Mouse (Mus musculus): Measurements from ENCODE around the gene Rbbp6. TPM values are rescaled to one million over a fixed set of nuclear protein-coding genes. Genes with fewer than 3 reads are reported as not detected.

Rbbp6 gene
- 27.4 and 28.9 TPM in 2 replicates for polyA plus RNA-seq (2015; fragmentation: Nextera tagmentation; extraction: Ambion mirVana)

DNA sequence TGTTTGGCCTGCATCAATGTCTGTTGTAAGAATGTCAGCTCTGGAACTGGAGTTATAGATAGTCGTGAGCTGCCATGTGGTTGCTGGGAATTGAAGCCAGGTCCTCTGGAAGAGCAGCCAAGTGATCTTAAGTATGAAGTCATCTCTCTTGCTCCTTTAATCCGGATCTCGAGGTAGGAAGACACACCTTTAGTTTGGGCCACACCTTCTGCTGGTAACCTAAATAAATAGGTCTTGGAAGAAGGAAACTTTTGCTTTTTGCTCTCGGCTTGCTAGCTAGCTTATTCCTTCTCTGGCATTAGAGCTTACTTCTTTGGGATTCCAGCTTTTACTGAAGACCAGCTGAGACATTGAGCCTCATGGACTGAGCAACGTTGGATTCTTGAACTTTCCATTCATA is at the start of gene Rbbp6:
TSS of gene Rbbp6 (plus strand) at position 301 of the 400 bp plus-strand sequence.
- ATAC-seq (ENCODE audit: borderline replicate concordance, extremely low read depth, low FRiP score, low TSS enrichment) = no peak
- Histone ChIP-seq H3K27ac (no peak within 1 kb of the TSS), H3K36me3 (no peaks in the 10 kb centered on the region), H3K9me3 (no peaks in the 10 kb centered on the region), H3K4me2 (no peak within 1 kb of the TSS), H3K9ac (no peak within 1 kb of the TSS), H3K4me1 (no peaks in the 10 kb centered on the region), H3K4me3 (no peak within 1 kb of the TSS), H3K27me3 (no peaks in the 10 kb centered on the region)
- WGBS = 71% methylated on average over 5 of the region's 5 CpGs

DNA sequence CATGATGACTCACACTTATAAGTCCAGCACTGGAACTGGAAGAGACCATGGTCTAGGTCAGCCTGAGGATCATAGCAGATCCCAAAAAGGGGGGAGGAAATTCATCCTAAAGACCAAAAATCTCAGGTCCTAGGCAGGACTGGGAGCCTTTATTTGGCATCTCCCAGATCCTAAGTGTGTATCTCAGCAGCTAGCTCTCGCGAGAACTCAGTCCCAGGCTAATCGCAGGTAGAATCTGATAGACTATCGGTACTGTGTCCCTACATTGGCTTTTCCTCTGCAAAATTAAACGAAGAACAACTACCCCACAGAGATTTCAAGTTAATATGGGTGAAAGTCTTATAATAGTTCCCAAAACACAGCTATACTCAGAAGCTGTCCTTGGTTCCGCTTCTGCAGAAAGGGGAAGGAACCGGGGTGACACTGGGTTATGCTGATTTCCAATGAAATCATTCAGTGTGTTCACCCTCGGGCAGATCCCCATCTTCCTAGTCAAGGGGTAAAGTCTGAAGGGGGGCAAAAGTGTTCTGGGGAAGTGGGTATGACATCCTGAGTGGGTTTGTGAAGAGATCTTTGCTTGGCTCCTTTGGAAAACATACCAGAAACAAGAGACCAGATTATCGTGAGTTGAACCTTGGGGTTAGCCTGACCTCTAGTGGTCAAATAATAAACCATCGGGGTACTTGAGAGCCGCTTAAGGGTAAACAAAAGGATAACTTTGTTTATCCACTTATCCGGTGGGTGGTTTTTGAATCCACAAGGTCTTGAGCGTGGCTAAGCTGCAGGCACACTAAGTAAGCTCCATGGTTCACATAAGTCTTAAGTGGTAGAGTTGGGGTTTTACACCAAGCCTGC is 45.5 kb upstream of the Rbbp6 start:
- H3K27ac ChIP-seq = no peak overlapping the region

DNA sequence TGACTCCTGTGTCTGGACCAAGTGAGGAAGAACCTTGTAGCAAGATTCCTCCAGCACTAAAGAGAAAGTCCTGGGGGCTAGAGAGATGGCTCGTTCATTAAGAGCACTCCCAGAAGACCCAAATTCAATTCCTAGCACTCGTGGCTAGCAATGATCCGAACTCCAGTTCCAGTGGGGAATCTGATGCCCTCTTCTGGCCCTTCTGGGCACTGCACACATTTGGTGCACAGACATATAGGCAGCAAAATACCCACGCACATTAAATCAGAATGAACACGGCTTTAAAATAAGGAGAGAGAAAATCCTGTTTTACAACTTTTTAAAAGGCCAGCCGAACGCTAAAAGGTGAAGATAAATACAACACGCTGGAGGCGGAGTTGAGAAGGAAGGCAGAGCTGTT is 43.9 kb upstream of the Rbbp6 start:
- Histone ChIP-seq H3K27me3 (no peaks in the 10 kb centered on the region), H3K9me3 (no peaks in the 10 kb centered on the region), H3K4me1 (0 out of 2 replicates have a peak, but pooled peaks cover 5% of the 10 kb centered on the region), H3K36me3 (no peaks in the 10 kb centered on the region), H3K4me3 (no peak overlapping the region), H3K9ac (no peak overlapping the region), H3K4me2 (no peak overlapping the region), H3K27ac (no peak overlapping the region)
- no peak for ATAC-seq (ENCODE audit: borderline replicate concordance, extremely low read depth, low FRiP score, low TSS enrichment)
- WGBS = 70% methylated on average over 9 of the region's 9 CpGs

More for the DNA sequence above, 45.5 kb upstream of the Rbbp6 start:
- no peaks in the 10 kb centered on the region for H3K27me3 ChIP-seq
- no peak overlapping the region for H3K9ac ChIP-seq
- no peak overlapping the region for H3K4me2 ChIP-seq
- H3K4me1 ChIP-seq = 0 out of 2 replicates have a peak, but pooled peaks cover 5% of the 10 kb centered on the region
- H3K4me3 ChIP-seq = no peak overlapping the region
- no peaks in the 10 kb centered on the region for H3K9me3 ChIP-seq
- H3K36me3 ChIP-seq = no peaks in the 10 kb centered on the region
- peak; percentile 42; the same call in 1 of the 2 replicates for ATAC-seq (ENCODE audit: borderline replicate concordance, extremely low read depth, low FRiP score, low TSS enrichment)
- 40% methylated on average over 13 of the region's 13 CpGs for WGBS

DNA sequence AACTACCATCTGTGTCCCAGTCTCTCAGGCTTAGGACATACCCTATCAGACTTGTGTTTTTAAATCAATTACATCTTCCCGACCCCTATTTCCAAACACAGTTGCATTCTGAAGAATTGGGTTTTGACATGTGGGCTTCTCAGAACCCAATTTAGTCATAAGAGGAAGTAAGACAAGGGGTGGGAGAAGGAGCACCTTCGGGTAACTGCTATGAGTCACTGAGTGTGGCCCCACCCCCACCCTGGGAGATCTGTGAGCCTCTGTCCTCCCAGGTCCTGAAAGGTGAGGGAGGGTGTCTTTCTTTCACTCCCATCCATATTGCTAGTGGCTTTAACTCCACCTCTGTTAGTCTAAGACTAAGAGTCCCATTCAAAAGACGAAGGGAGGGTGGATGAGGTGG is 41.2 kb upstream of the Rbbp6 start:
- Histone ChIP-seq H3K4me3 (no peak overlapping the region), H3K4me2 (no peak overlapping the region), H3K9me3 (no peaks in the 10 kb centered on the region), H3K27me3 (no peaks in the 10 kb centered on the region), H3K9ac (no peak overlapping the region), H3K36me3 (no peaks in the 10 kb centered on the region), H3K4me1 (0 out of 2 replicates have a peak, but pooled peaks cover 5% of the 10 kb centered on the region), H3K27ac (no peak overlapping the region)
- no peak for ATAC-seq (ENCODE audit: borderline replicate concordance, extremely low read depth, low FRiP score, low TSS enrichment)
- 51% methylated on average over 3 of the region's 3 CpGs for WGBS

DNA sequence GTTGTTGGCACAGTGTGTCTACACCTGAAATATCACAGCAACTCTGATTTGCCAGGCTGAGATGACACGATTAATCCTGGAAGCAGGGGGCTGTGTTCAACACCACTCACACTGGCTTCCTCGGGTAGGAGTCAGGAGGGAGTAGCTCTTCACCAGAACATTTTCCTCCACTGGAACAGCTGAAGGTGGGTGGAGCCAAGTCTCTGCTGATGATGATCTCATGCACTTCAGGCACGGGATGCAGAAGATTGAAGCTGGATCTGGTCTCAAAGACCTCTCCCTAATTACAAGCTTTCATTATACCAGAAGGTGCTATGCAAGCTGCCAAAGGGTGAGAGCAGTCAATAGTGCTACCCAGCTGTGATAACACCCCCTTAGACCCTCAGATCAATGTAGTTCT is 35.0 kb upstream of the Rbbp6 start:
- Histone ChIP-seq H3K27me3 (no peaks in the 10 kb centered on the region), H3K4me2 (no peak overlapping the region), H3K4me3 (no peak overlapping the region), H3K36me3 (no peaks in the 10 kb centered on the region), H3K9me3 (no peaks in the 10 kb centered on the region), H3K9ac (no peak overlapping the region), H3K27ac (no peak overlapping the region), H3K4me1 (no peaks in the 10 kb centered on the region)
- WGBS = 21% methylated on average over 3 of the region's 3 CpGs
- ATAC-seq (ENCODE audit: borderline replicate concordance, extremely low read depth, low FRiP score, low TSS enrichment) = no peak

DNA sequence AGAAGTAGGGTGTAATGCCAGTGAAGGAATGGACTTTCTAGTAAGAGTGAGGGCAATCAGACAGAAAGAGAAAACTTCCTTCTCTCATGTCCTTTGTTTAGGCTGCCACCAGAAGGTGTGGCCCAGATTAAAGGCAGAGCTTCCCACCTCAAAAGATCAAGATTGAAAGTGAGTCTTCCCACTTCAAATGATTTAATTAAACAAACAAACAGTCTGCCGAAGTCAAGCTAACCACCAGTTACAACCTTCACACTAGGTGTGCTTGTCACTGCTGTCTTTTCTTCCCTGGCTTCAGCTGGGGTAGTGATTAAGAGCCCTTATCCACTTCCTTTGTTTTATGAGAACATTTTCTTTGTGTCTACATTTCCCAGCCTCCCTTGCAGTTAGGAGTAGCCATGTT is 33.3 kb upstream of the Rbbp6 start:
- WGBS = 5% methylated on average over 1 of the region's 1 CpGs
- Histone ChIP-seq H3K36me3 (no peaks in the 10 kb centered on the region), H3K4me3 (no peak overlapping the region), H3K9me3 (no peaks in the 10 kb centered on the region), H3K27me3 (no peaks in the 10 kb centered on the region), H3K4me1 (no peaks in the 10 kb centered on the region), H3K4me2 (no peak overlapping the region), H3K27ac (no peak overlapping the region), H3K9ac (no peak overlapping the region)
- no peak for ATAC-seq (ENCODE audit: borderline replicate concordance, extremely low read depth, low FRiP score, low TSS enrichment)

DNA sequence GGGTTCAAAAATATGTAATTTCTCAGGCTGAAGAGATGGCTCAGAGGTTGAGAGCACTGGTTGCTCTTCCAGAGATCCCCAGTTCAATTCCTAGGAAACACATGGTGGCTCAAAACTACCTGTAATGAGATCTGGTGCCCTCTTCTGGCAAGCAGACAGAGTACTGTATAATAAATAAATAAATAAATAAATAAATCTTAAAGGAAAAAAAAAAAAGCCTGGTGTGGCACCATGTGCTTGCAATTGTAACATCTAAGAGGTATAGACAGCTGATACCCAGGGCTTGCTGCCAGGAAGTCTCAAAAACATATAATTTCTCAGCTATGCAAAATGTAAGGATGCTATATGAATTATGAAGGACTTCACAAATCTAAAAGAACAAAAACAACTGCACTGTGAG is 28.9 kb upstream of the Rbbp6 start:
- Histone ChIP-seq H3K9ac (no peak overlapping the region), H3K36me3 (no peaks in the 10 kb centered on the region), H3K4me3 (no peak overlapping the region), H3K4me1 (no peaks in the 10 kb centered on the region), H3K4me2 (no peak overlapping the region), H3K9me3 (no peaks in the 10 kb centered on the region), H3K27me3 (no peaks in the 10 kb centered on the region), H3K27ac (no peak overlapping the region)
- ATAC-seq (ENCODE audit: borderline replicate concordance, extremely low read depth, low FRiP score, low TSS enrichment) = no peak

DNA sequence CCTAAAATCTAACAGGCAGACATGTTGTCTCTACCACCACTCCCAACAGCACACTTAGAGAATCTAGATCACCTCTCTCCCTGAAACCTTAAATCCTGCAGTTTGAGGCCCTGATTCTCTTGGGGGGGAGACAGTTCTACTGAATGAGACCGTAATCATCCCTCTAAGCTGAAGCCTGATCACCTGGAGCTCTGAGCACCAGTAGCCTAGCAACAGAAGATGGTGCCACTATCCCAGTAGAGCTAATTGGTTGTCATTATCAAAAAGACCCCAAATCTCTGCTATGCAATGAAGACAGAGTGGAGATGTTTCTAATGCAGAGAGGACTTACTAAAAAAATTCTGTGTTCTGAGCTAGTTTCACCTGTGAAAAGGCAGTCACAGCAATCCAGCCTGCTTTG is 27.3 kb upstream of the Rbbp6 start:
- Histone ChIP-seq H3K9ac (no peak overlapping the region), H3K36me3 (no peaks in the 10 kb centered on the region), H3K27ac (no peak overlapping the region), H3K9me3 (no peaks in the 10 kb centered on the region), H3K4me2 (no peak overlapping the region), H3K27me3 (no peaks in the 10 kb centered on the region), H3K4me1 (no peaks in the 10 kb centered on the region), H3K4me3 (no peak overlapping the region)
- 70% methylated on average over 1 of the region's 1 CpGs for WGBS
- no peak for ATAC-seq (ENCODE audit: borderline replicate concordance, extremely low read depth, low FRiP score, low TSS enrichment)

DNA sequence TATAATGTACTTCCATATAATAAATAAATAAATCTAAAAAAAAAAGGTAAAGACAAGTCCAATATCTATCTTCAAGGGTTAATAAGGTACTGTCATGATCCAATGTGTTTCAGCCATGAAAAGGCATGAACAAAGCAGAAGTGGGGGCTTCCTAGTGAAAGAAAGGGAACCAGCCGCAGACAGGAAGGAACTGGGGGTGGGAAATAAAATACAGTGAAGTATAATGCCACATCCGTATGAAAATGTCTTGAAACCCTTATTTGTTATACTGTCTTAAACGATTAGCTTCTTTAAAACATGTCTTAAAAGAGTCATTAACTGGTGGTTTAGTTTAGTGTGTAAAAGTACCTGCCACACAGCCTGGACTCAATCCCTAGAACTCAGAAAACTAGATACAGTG is 26.3 kb upstream of the Rbbp6 start:
- no peak overlapping the region for H3K27ac ChIP-seq
- H3K27me3 ChIP-seq = no peaks in the 10 kb centered on the region
- H3K4me2 ChIP-seq = no peak overlapping the region
- H3K9ac ChIP-seq = no peak overlapping the region
- no peaks in the 10 kb centered on the region for H3K9me3 ChIP-seq
- 66% methylated on average over 3 of the region's 3 CpGs for WGBS
- H3K36me3 ChIP-seq = no peaks in the 10 kb centered on the region
- ATAC-seq (ENCODE audit: borderline replicate concordance, extremely low read depth, low FRiP score, low TSS enrichment) = no peak
- H3K4me3 ChIP-seq = no peak overlapping the region
- no peaks in the 10 kb centered on the region for H3K4me1 ChIP-seq

DNA sequence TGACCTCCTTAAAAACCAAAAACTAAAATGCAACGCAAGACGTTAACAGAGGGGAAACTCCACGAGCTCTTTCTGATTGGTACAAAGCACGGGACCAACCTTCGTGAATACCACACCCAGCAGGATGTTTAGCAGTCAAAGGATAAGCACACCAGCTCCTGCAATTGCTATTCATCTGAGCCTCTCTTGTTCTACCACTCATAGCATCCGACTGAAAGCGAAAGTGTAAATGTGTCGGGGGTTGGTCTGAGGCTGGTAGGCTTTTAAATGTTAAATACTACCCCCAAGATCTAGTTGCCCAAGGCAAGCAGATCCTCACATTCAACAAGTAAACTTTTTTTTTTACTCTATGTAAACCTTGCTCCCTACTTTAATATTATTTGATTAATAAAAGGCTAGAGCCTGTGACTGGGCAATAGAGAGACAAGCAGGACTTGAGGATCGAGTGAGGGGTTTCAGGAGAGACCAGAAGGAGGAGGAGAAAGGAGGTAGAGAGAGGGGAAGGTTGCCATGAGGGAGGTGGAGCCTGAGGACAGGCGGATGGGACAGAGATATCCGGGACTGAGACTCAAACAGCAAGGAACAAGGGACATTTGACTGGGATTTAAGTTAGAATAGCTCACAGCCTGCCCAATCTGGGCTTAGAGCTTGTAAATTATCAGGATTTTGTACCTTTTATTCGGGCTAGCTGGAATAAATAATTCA is 25.0 kb upstream of the Rbbp6 start:
- H3K9me3 ChIP-seq = no peaks in the 10 kb centered on the region
- H3K36me3 ChIP-seq = no peaks in the 10 kb centered on the region
- H3K4me1 ChIP-seq = no peaks in the 10 kb centered on the region
- H3K27me3 ChIP-seq = no peaks in the 10 kb centered on the region
- peak overlapping the region; percentile 18 for H3K4me3 ChIP-seq
- peak overlapping the region; percentile 45 for H3K4me2 ChIP-seq
- ATAC-seq (ENCODE audit: borderline replicate concordance, extremely low read depth, low FRiP score, low TSS enrichment) = no peak
- 15% methylated on average over 12 of the region's 12 CpGs for WGBS
- no peak overlapping the region for H3K9ac ChIP-seq
- H3K27ac ChIP-seq = no peak overlapping the region

DNA sequence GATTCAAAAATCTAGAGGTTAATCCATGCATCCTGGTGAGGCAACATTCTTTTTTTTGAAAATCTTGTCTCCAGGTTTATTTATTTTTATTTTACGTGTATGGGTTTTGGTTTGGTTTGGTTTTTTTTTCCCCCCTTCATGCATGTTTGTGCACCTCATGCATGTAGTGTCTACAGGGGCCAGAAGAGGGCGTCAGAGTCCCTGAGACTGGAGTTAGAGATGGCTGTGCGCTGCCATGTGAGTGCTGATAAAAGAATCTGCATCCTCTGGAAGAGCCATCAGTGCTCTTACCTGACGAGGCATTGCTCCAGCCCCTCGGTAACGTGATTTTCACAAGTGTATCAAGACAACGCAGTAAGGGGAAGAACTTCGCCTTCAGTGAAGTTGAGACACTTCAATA is 23.4 kb upstream of the Rbbp6 start:
- no peak for ATAC-seq (ENCODE audit: borderline replicate concordance, extremely low read depth, low FRiP score, low TSS enrichment)
- no peaks in the 10 kb centered on the region for H3K36me3 ChIP-seq
- WGBS = 86% methylated on average over 8 of the region's 8 CpGs

DNA sequence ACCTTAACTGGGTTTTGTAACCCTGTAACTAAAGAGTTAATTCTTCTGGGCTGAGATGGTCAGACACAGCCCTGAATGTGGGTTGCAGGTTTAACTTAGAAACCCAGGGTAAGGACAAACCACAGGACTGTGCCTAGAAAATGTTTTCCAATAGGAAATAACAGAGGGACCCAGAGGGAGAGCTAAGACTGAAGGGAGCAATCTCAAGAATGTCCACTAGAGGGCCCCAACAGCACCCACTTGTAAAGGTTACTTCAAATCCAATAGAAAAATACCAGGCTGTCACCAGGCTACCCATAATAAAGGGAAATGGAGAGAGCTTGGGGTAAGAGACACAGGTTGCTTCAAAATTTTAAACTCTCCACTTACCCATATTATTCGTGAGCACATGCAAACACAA is 20.3 kb upstream of the Rbbp6 start:
- Histone ChIP-seq H3K27me3 (no peaks in the 10 kb centered on the region), H3K27ac (no peak overlapping the region), H3K4me1 (no peaks in the 10 kb centered on the region), H3K4me3 (no peak overlapping the region), H3K36me3 (no peaks in the 10 kb centered on the region), H3K4me2 (no peak overlapping the region), H3K9me3 (no peaks in the 10 kb centered on the region), H3K9ac (no peak overlapping the region)
- peak; percentile 64; the same call in 1 of the 2 replicates for ATAC-seq (ENCODE audit: borderline replicate concordance, extremely low read depth, low FRiP score, low TSS enrichment)
- WGBS = 0% methylated on average over 1 of the region's 1 CpGs

More for the DNA sequence above, 23.4 kb upstream of the Rbbp6 start:
- Histone ChIP-seq H3K9ac (no peak overlapping the region), H3K4me1 (no peaks in the 10 kb centered on the region), H3K9me3 (no peaks in the 10 kb centered on the region), H3K27me3 (no peaks in the 10 kb centered on the region), H3K4me2 (no peak overlapping the region), H3K27ac (no peak overlapping the region), H3K4me3 (no peak overlapping the region)
